Comparison of ENCODE assay signal across 28 mouse cellular contexts in genomic region chr12:110059321-110059720, GRCm38 (mm10).
"Had no signal": no experiment of that assay in that cellular context is flagged by ENCODE, and none has a peak within 500 bp of the region (broad histone marks: within the 10 kb centered on the region; RNA-seq: fewer than 3 reads in every experiment).

No protein-coding gene starts in this region.

- H3K9ac ChIP-seq: embryonic facial prominence, embryonic 12.5 days; embryonic facial prominence, embryonic 13.5 days; embryonic facial prominence, embryonic 15.5 days; forebrain, embryonic 12.5 days; forebrain, embryonic 13.5 days; forebrain, postnatal 0 days had no signal

- H3K27ac ChIP-seq: embryonic facial prominence, embryonic 10.5 days; embryonic facial prominence, embryonic 12.5 days; embryonic facial prominence, embryonic 13.5 days; embryonic facial prominence, embryonic 15.5 days; forebrain, embryonic 10.5 days; forebrain, embryonic 12.5 days; forebrain, embryonic 13.5 days; gastrocnemius, adult 2 months; heart, adult 2 months; heart, embryonic 10.5 days had no signal

- H3K27me3 ChIP-seq: embryonic facial prominence, embryonic 12.5 days; embryonic facial prominence, embryonic 13.5 days; embryonic facial prominence, embryonic 15.5 days; forebrain, embryonic 12.5 days; forebrain, embryonic 13.5 days had no signal

- H3K4me3 ChIP-seq: embryonic facial prominence, embryonic 10.5 days; embryonic facial prominence, embryonic 12.5 days; embryonic facial prominence, embryonic 13.5 days; embryonic facial prominence, embryonic 15.5 days; erythroblast, embryonic 14.5 days; forebrain, embryonic 10.5 days; forebrain, embryonic 12.5 days; forebrain, embryonic 13.5 days; gastrocnemius, adult 2 months; heart, adult 2 months; heart, embryonic 10.5 days had no signal

- H3K36me3 ChIP-seq: embryonic facial prominence, embryonic 10.5 days; embryonic facial prominence, embryonic 12.5 days; embryonic facial prominence, embryonic 13.5 days; embryonic facial prominence, embryonic 15.5 days; forebrain, embryonic 10.5 days; forebrain, embryonic 12.5 days; heart, embryonic 10.5 days had no signal

- H3K9me3 ChIP-seq: embryonic facial prominence, embryonic 10.5 days; embryonic facial prominence, embryonic 12.5 days; embryonic facial prominence, embryonic 13.5 days; embryonic facial prominence, embryonic 15.5 days; forebrain, embryonic 10.5 days; forebrain, embryonic 12.5 days; forebrain, embryonic 13.5 days; heart, embryonic 10.5 days had no signal

- ATAC-seq: forebrain, embryonic 13.5 days; forebrain, embryonic 14.5 days; forebrain, embryonic 16.5 days; forebrain, postnatal 0 days had no signal

- H3K4me1 ChIP-seq: embryonic facial prominence, embryonic 10.5 days; embryonic facial prominence, embryonic 12.5 days; embryonic facial prominence, embryonic 13.5 days; embryonic facial prominence, embryonic 15.5 days; forebrain, embryonic 10.5 days; forebrain, embryonic 12.5 days; forebrain, embryonic 13.5 days; heart, embryonic 10.5 days had no signal

- H3K4me2 ChIP-seq: embryonic facial prominence, embryonic 12.5 days; embryonic facial prominence, embryonic 13.5 days; embryonic facial prominence, embryonic 15.5 days; forebrain, embryonic 12.5 days; forebrain, embryonic 13.5 days had no signal

- DNase-seq: cerebellum, adult 2 months; cerebellum, adult 8-10 months; cerebellum, adult 9-10 months; cerebellum, adult 9-11 months; cerebellum, postnatal 14 days; cerebellum, postnatal 25 days; cerebellum, postnatal 36 days; embryo, embryonic 11 days; forebrain, postnatal 0 days; gastrocnemius, adult 2 months; gastrocnemius, postnatal 10 days; gastrocnemius, postnatal 14 days; gastrocnemius, postnatal 25 days; gastrocnemius, postnatal 36 days; heart, adult 11 months; heart, adult 18-20 months; heart, adult 2 months had no signal
